Mouse (Mus musculus) thymus, adult 2 months (tissue): Measurements from ENCODE around the gene Hmgcs1. TPM values are rescaled to one million over a fixed set of nuclear protein-coding genes. Genes with fewer than 3 reads are reported as not detected.
"Not testable (repeated sequence)": the region's sequence is repeated elsewhere in the genome, so short reads cannot be mapped to it uniquely, and the experiment has no call there.

Experiments
- DNase-seq: peaks from one replicate; pipeline ENCODE4 v3.0.0; 2021
- H3K27ac ChIP-seq: fragments of 200-500 bp; 2 replicates; pipeline ENCODE4 v1.5.1; 2012; ENCODE audit warnings: low read length, control low read depth; ENCODE audit not compliant: control insufficient read depth, insufficient read depth
- H3K27me3 ChIP-seq: fragments of 200-500 bp; 2 replicates; pipeline ENCODE4 v1.6.1; 2012; ENCODE audit warnings: mild to moderate bottlenecking, low read length, moderate library complexity, mixed read lengths; ENCODE audit not compliant: control insufficient read depth, insufficient read depth
- H3K36me3 ChIP-seq: fragments of 200-500 bp; 2 replicates; pipeline ENCODE4 v1.6.1; 2012; ENCODE audit warnings: mild to moderate bottlenecking, low read length, moderate library complexity; ENCODE audit not compliant: control insufficient read depth, insufficient read depth
- H3K4me1 ChIP-seq: fragments of 200-500 bp; replicated peaks from 2 replicates; pipeline ENCODE4 v1.6.1; 2012; ENCODE audit warnings: low read length; ENCODE audit not compliant: control insufficient read depth, insufficient read depth
- H3K4me3 ChIP-seq: fragments of 200-500 bp; 2 replicates; pipeline ENCODE4 v1.5.1; 2012; ENCODE audit warnings: mild to moderate bottlenecking, low read length, control low read depth, moderate library complexity; ENCODE audit not compliant: control insufficient read depth, insufficient read depth
- CTCF ChIP-seq: fragments of 200-500 bp; IDR thresholded peaks from 2 replicates; pipeline ENCODE4 v1.5.1; 2012; ENCODE audit warnings: mild to moderate bottlenecking, control low read depth, low read length, moderate library complexity, borderline replicate concordance; ENCODE audit not compliant: control insufficient read depth, poor library complexity, insufficient read depth; ENCODE audit errors: extremely low read depth
- POLR2A ChIP-seq: fragments of 200-500 bp; IDR thresholded peaks from 2 replicates; pipeline ENCODE4 v1.6.1; 2012; ENCODE audit warnings: mild to moderate bottlenecking, low read length, control low read depth, moderate library complexity; ENCODE audit not compliant: control insufficient read depth, poor library complexity, insufficient read depth; ENCODE audit errors: extremely low read depth
- WGBS: fragments of 180-500 bp; shearing (Covaris S2); methylation state at CpG from one replicate; pipeline ENCODE4 v1.1.7; 2018; 5-methylcytosine and 5-hydroxymethylcytosine counted together
- polyA plus RNA-seq: library from polyadenylated mRNA; depleted of rRNA; stranded (reverse); fragments of >200 nt; gene quantifications from 2 replicates; pipeline ENCODE4 v1.2.3, GENCODE M21; 2012

Hmgcs1 gene
- polyA plus RNA-seq, 1 experiment: 13.3 TPM

GRCm38 (mm10) chr13:119649699-119650046 is 40.5 kb upstream of the Hmgcs1 start:
- Histone ChIP-seq H3K36me3 (no peaks in the 10 kb centered on the region), H3K4me1 (0 out of 2 replicates have a peak, but pooled peaks cover 5% of the 10 kb centered on the region), H3K4me3 (no peak overlapping the region), H3K27ac (no peak overlapping the region), H3K27me3 (no peaks in the 10 kb centered on the region)
- WGBS: 86% methylated on average over 1 of the region's 1 CpGs
- DNase-seq: no peak
- TF ChIP-seq POLR2A: no peak
- no peak for TF ChIP-seq CTCF

DNA sequence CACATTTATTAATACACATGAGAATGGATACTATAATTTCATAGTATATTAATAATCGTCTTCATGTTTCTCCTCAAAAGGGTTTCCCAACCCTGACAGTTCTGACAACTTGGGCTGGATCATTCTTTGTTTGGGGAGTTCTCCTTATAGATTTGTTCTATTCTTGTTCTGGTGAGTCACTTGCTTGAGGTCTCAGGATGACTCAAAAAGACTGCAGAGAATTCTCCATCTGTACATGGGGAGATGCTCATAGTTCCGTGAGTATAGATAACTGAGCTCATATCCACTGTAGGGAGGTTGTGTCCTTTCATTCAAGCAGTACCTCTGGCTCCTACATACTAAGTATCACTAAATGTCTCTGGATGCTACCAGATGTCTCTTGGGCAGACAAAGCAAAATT is 35.4 kb upstream of the Hmgcs1 start:
- H3K27me3 ChIP-seq: no peaks in the 10 kb centered on the region
- no peaks in the 10 kb centered on the region for H3K36me3 ChIP-seq
- no peak overlapping the region for H3K27ac ChIP-seq
- WGBS: 95% methylated on average over 2 of the region's 2 CpGs
- no peak overlapping the region for H3K4me3 ChIP-seq
- no peak for TF ChIP-seq CTCF
- DNase-seq: no peak
- H3K4me1 ChIP-seq: no peaks in the 10 kb centered on the region

GRCm38 (mm10) chr13:119656246-119656645 is 33.9 kb upstream of the Hmgcs1 start:
- 94% methylated on average over 2 of the region's 2 CpGs for WGBS
- Histone ChIP-seq H3K4me1 (no peaks in the 10 kb centered on the region), H3K4me3 (no peak overlapping the region), H3K36me3 (no peaks in the 10 kb centered on the region), H3K27me3 (no peaks in the 10 kb centered on the region), H3K27ac (no peak overlapping the region)
- no peak for TF ChIP-seq POLR2A
- no peak for TF ChIP-seq CTCF
- DNase-seq: no peak

GRCm38 (mm10) chr13:119656846-119657416 is 33.2 kb upstream of the Hmgcs1 start:
- 68% methylated on average over 6 of the region's 6 CpGs for WGBS
- Histone ChIP-seq H3K27me3 (no peaks in the 10 kb centered on the region), H3K4me1 (no peaks in the 10 kb centered on the region), H3K36me3 (no peaks in the 10 kb centered on the region), H3K27ac (no peak overlapping the region), H3K4me3 (no peak overlapping the region)
- no peak for DNase-seq
- TF ChIP-seq POLR2A: no peak
- no peak for TF ChIP-seq CTCF

DNA sequence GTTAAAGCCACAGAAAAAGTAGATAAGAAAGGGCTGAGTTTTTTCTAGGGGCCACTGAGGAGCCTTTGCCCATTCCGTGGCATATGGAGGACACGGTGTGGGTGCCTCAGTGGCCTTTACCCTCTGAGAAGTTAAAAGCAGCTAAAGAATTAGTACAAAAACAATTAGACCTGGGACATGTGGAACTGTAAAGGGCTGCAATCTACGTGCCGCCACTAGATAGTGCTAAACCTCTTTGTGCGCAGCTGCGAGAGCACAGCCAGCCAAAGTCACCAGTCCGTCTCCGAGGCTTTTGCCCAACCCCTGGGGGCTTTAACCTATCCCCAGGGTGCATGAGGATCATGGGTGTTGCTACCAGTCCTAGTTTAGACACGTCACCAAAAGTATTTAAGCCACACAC is 28.8 kb upstream of the Hmgcs1 start:
- not testable (repeated sequence) for H3K36me3 ChIP-seq, DNase-seq, H3K27me3 ChIP-seq, H3K27ac ChIP-seq, H3K4me1 ChIP-seq, H3K4me3 ChIP-seq
- 83% methylated on average over 7 of the region's 9 CpGs for WGBS

DNA sequence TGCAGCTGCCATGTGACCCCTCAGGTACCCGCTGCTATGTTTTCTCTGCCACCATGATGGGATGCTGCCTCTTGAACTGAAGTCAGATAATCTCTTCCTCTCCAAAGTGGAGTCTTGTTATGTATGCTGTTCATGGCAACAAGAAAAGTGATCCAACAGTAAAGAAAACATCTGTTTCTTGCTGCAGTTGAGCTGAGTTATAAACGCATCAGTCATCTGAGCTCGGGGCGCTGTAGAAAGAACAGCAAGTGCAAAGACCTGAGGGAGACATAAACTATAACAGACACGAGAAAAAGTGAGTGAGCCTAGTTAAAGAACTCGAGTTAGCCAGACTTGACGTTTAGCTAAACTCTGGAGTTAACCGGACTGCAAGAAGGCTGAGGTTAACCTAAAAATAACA is 11.4 kb upstream of the Hmgcs1 start:
- Histone ChIP-seq H3K4me1 (peaks cover 5% of the 10 kb centered on the region), H3K27ac (no peak overlapping the region), H3K36me3 (no peaks in the 10 kb centered on the region), H3K27me3 (no peaks in the 10 kb centered on the region), H3K4me3 (no peak overlapping the region)
- TF ChIP-seq POLR2A (no peak), CTCF (no peak)
- 94% methylated on average over 8 of the region's 8 CpGs for WGBS
- no peak for DNase-seq

DNA sequence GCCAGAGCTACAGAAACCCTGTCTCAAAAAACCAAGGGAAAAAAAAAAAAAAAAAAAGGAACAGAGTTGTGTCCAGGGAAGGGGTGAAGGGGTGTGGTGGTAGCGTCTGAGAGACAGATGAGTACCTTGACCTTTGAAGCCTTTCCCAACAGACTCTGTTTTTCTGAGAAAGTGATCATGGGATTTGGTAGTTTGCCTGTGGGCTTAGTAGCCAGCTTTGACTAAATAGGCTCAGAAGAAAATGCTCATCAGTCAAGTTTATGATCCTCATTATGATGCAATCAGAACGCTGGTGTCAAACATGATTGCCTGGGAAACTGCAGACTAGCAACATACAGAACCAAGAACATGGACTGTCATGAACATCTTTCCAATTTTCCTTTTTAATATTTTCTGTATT is 10.5 kb upstream of the Hmgcs1 start:
- DNase-seq: no peak
- no peak overlapping the region for H3K27ac ChIP-seq
- peaks cover 7% of the 10 kb centered on the region for H3K4me1 ChIP-seq
- WGBS: 94% methylated on average over 2 of the region's 2 CpGs
- no peak overlapping the region for H3K4me3 ChIP-seq
- TF ChIP-seq POLR2A (no peak), CTCF (no peak)
- no peaks in the 10 kb centered on the region for H3K36me3 ChIP-seq
- no peaks in the 10 kb centered on the region for H3K27me3 ChIP-seq
